Mouse (Mus musculus): ENCODE measurements around the gene Cbr4. TPM values are rescaled to one million over a fixed set of nuclear protein-coding genes. Genes with fewer than 3 reads are reported as not detected.

The Cbr4 gene
- polyA plus RNA-seq, 1 experiment from 2014 or later: 29.2 TPM

- Histone ChIP-seq H3K9ac (replicated peaks) (no peak overlapping the region), H3K27me3 (no peaks in the 10 kb centered on the region), H3K4me1 (replicated peaks) (no peaks in the 10 kb centered on the region), H3K27ac (no peak overlapping the region), H3K4me2 (no peak overlapping the region), H3K9me3 (no peaks in the 10 kb centered on the region), H3K36me3 (no peaks in the 10 kb centered on the region), H3K4me3 (replicated peaks) (no peak overlapping the region)
- 0 out of 2 replicates have a peak, but pooled peaks have one; percentile 56 for ATAC-seq (ENCODE audit: insufficient number of reproducible peaks, insufficient read depth, low FRiP score, low TSS enrichment, low read depth)
- 88% methylated on average over 15 of the region's 15 CpGs for WGBS
Observed at GRCm38 (mm10) chr8:61466696-61467552, 20.6 kb upstream of the Cbr4 start.

GRCm38 (mm10) chr8:61467553-61467815 lies 20.1 kb upstream of the Cbr4 start:
- no peak for ATAC-seq (ENCODE audit: insufficient number of reproducible peaks, insufficient read depth, low FRiP score, low TSS enrichment, low read depth)
- H3K27ac ChIP-seq: no peak overlapping the region
- H3K27me3 ChIP-seq: no peaks in the 10 kb centered on the region
- no peak overlapping the region for H3K9ac ChIP-seq (replicated peaks)
- no peaks in the 10 kb centered on the region for H3K9me3 ChIP-seq
- no peaks in the 10 kb centered on the region for H3K4me1 ChIP-seq (replicated peaks)
- 87% methylated on average over 3 of the region's 3 CpGs for WGBS
- no peak overlapping the region for H3K4me3 ChIP-seq (replicated peaks)
- H3K36me3 ChIP-seq: no peaks in the 10 kb centered on the region
- H3K4me2 ChIP-seq: no peak overlapping the region

GRCm38 (mm10) chr8:61470213-61470612 lies 17.3 kb upstream of the Cbr4 start:
- no peaks in the 10 kb centered on the region for H3K4me1 ChIP-seq (replicated peaks)
- no peaks in the 10 kb centered on the region for H3K36me3 ChIP-seq
- no peaks in the 10 kb centered on the region for H3K9me3 ChIP-seq
- H3K27me3 ChIP-seq: no peaks in the 10 kb centered on the region
- 82% methylated on average over 4 of the region's 4 CpGs for WGBS
- no peak overlapping the region for H3K9ac ChIP-seq (replicated peaks)
- H3K4me3 ChIP-seq (replicated peaks): no peak overlapping the region
- no peak for ATAC-seq (ENCODE audit: insufficient number of reproducible peaks, insufficient read depth, low FRiP score, low TSS enrichment, low read depth)
- no peak overlapping the region for H3K27ac ChIP-seq
- H3K4me2 ChIP-seq: no peak overlapping the region

GRCm38 (mm10) chr8:61475251-61475673 lies 12.3 kb upstream of the Cbr4 start:
- Histone ChIP-seq H3K27me3 (no peaks in the 10 kb centered on the region), H3K27ac (no peak overlapping the region), H3K9ac (replicated peaks) (no peak overlapping the region), H3K36me3 (no peaks in the 10 kb centered on the region), H3K4me2 (no peak overlapping the region), H3K9me3 (no peaks in the 10 kb centered on the region), H3K4me1 (replicated peaks) (no peaks in the 10 kb centered on the region), H3K4me3 (replicated peaks) (no peak overlapping the region)
- 63% methylated on average over 6 of the region's 6 CpGs for WGBS
- no peak for ATAC-seq (ENCODE audit: insufficient number of reproducible peaks, insufficient read depth, low FRiP score, low TSS enrichment, low read depth)

GRCm38 (mm10) chr8:61476160-61476559 lies 11.4 kb upstream of the Cbr4 start:
- Histone ChIP-seq H3K4me1 (replicated peaks) (no peaks in the 10 kb centered on the region), H3K27ac (no peak overlapping the region), H3K9ac (replicated peaks) (no peak overlapping the region), H3K4me2 (no peak overlapping the region), H3K36me3 (no peaks in the 10 kb centered on the region), H3K4me3 (replicated peaks) (no peak overlapping the region), H3K27me3 (no peaks in the 10 kb centered on the region), H3K9me3 (no peaks in the 10 kb centered on the region)
- no peak for ATAC-seq (ENCODE audit: insufficient number of reproducible peaks, insufficient read depth, low FRiP score, low TSS enrichment, low read depth)
- WGBS: 90% methylated on average over 9 of the region's 9 CpGs

GRCm38 (mm10) chr8:61478150-61478549 lies 9.4 kb upstream of the Cbr4 start:
- WGBS: 93% methylated on average over 4 of the region's 4 CpGs
- no peaks in the 10 kb centered on the region for H3K36me3 ChIP-seq

GRCm38 (mm10) chr8:61478793-61479192 lies 8.7 kb upstream of the Cbr4 start:
- H3K4me2 ChIP-seq: no peak overlapping the region
- no peak for ATAC-seq (ENCODE audit: insufficient number of reproducible peaks, insufficient read depth, low FRiP score, low TSS enrichment, low read depth)
- no peak overlapping the region for H3K27ac ChIP-seq
- no peaks in the 10 kb centered on the region for H3K9me3 ChIP-seq
- no peak overlapping the region for H3K4me3 ChIP-seq (replicated peaks)
- H3K4me1 ChIP-seq (replicated peaks): no peaks in the 10 kb centered on the region
- no peaks in the 10 kb centered on the region for H3K27me3 ChIP-seq
- no peak overlapping the region for H3K9ac ChIP-seq (replicated peaks)
- 81% methylated on average over 8 of the region's 8 CpGs for WGBS
- H3K36me3 ChIP-seq: no peaks in the 10 kb centered on the region

More at GRCm38 (mm10) chr8:61478150-61478549, 9.4 kb upstream of the Cbr4 start:
- Histone ChIP-seq H3K4me2 (no peak overlapping the region), H3K9ac (replicated peaks) (no peak overlapping the region), H3K4me3 (replicated peaks) (no peak overlapping the region), H3K27ac (no peak overlapping the region), H3K9me3 (no peaks in the 10 kb centered on the region), H3K4me1 (replicated peaks) (no peaks in the 10 kb centered on the region), H3K27me3 (no peaks in the 10 kb centered on the region)
- no peak for ATAC-seq (ENCODE audit: insufficient number of reproducible peaks, insufficient read depth, low FRiP score, low TSS enrichment, low read depth)

- Histone ChIP-seq H3K36me3 (no peaks in the 10 kb centered on the region), H3K27ac (no peak overlapping the region), H3K27me3 (no peaks in the 10 kb centered on the region), H3K4me2 (no peak overlapping the region), H3K4me3 (replicated peaks) (no peak overlapping the region), H3K9ac (replicated peaks) (no peak overlapping the region), H3K9me3 (no peaks in the 10 kb centered on the region), H3K4me1 (replicated peaks) (no peaks in the 10 kb centered on the region)
- peak; percentile 52; the same call in 1 of the 2 replicates for ATAC-seq (ENCODE audit: insufficient number of reproducible peaks, insufficient read depth, low FRiP score, low TSS enrichment, low read depth)
- WGBS: 53% methylated on average over 11 of the region's 11 CpGs
Observed at GRCm38 (mm10) chr8:61479506-61480214, 7.9 kb upstream of the Cbr4 start.

- no peak overlapping the region for H3K4me2 ChIP-seq
- H3K36me3 ChIP-seq: no peaks in the 10 kb centered on the region
- H3K27me3 ChIP-seq: no peaks in the 10 kb centered on the region
- WGBS: 86% methylated on average over 14 of the region's 14 CpGs
- no peak overlapping the region for H3K9ac ChIP-seq (replicated peaks)
- ATAC-seq (ENCODE audit: insufficient number of reproducible peaks, insufficient read depth, low FRiP score, low TSS enrichment, low read depth): no peak
- no peak overlapping the region for H3K4me3 ChIP-seq (replicated peaks)
- H3K9me3 ChIP-seq: no peaks in the 10 kb centered on the region
- no peak overlapping the region for H3K27ac ChIP-seq
- no peaks in the 10 kb centered on the region for H3K4me1 ChIP-seq (replicated peaks)
Observed at GRCm38 (mm10) chr8:61480260-61480967, 7.1 kb upstream of the Cbr4 start.

- no peak overlapping the region for H3K27ac ChIP-seq
- 96% methylated on average over 2 of the region's 2 CpGs for WGBS
- peaks cover 7% of the 10 kb centered on the region; the same call in 1 of the 2 replicates for H3K36me3 ChIP-seq
- peak overlapping the region; percentile 69; the same call in 1 of the 2 replicates for H3K4me2 ChIP-seq
- no peaks in the 10 kb centered on the region for H3K27me3 ChIP-seq
- H3K4me1 ChIP-seq (replicated peaks): peaks cover 6% of the 10 kb centered on the region; the same call in 1 of the 2 replicates
- peak overlapping the region; percentile 61 for H3K4me3 ChIP-seq (replicated peaks)
- H3K9me3 ChIP-seq: no peaks in the 10 kb centered on the region
- peak; percentile 22; the same call in 1 of the 2 replicates for ATAC-seq (ENCODE audit: insufficient number of reproducible peaks, insufficient read depth, low FRiP score, low TSS enrichment, low read depth)
- no peak overlapping the region for H3K9ac ChIP-seq (replicated peaks)
Observed at GRCm38 (mm10) chr8:61486923-61487529, 508 bp upstream of the Cbr4 start.

GRCm38 (mm10) chr8:61488631-61489030 lies 1.1 kb downstream of the Cbr4 start:
- H3K9me3 ChIP-seq: no peaks in the 10 kb centered on the region
- peaks cover 6% of the 10 kb centered on the region; the same call in 1 of the 2 replicates for H3K4me1 ChIP-seq (replicated peaks)
- H3K27me3 ChIP-seq: no peaks in the 10 kb centered on the region
- H3K36me3 ChIP-seq: peaks cover 12% of the 10 kb centered on the region; the same call in 1 of the 2 replicates
- 88% methylated on average over 8 of the region's 8 CpGs for WGBS
- H3K4me3 ChIP-seq (replicated peaks): peak overlapping the region; percentile 61
- H3K9ac ChIP-seq (replicated peaks): no peak overlapping the region
- H3K27ac ChIP-seq: no peak overlapping the region
- peak overlapping the region; percentile 69 for H3K4me2 ChIP-seq
- no peak for ATAC-seq (ENCODE audit: insufficient number of reproducible peaks, insufficient read depth, low FRiP score, low TSS enrichment, low read depth)
